Mouse (Mus musculus) megakaryocyte-erythroid progenitor cell, adult 5-6 weeks (primary cell): ENCODE measurements around the gene Phc1. TPM values are rescaled to one million over a fixed set of nuclear protein-coding genes. Genes with fewer than 3 reads are reported as not detected.

Experiments used
- ATAC-seq: replicated peaks from 2 replicates; pipeline ENCODE4 v1.8.0; 2016; ENCODE audit warnings: mild to moderate bottlenecking, inconsistent platforms; ENCODE audit not compliant: severe bottlenecking, poor library complexity, low FRiP score, low TSS enrichment
- total RNA-seq, 2 experiments: library from RNA; stranded (forward) in 1 of 2; stranded (reverse) in 1 of 2; fragments of 200-1000, 215-1000 nt in 1 of 2; fragments of >200 nt in 1 of 2; fragmentation: Nextera tagmentation in 1 of 2; gene quantifications; 2 replicates each; pipeline ENCODE4 v1.2.3; 2014 to 2017

The Phc1 gene
- total RNA-seq, 2 experiments from 2014 or later, result 11.7 to 22.4 TPM

DNA sequence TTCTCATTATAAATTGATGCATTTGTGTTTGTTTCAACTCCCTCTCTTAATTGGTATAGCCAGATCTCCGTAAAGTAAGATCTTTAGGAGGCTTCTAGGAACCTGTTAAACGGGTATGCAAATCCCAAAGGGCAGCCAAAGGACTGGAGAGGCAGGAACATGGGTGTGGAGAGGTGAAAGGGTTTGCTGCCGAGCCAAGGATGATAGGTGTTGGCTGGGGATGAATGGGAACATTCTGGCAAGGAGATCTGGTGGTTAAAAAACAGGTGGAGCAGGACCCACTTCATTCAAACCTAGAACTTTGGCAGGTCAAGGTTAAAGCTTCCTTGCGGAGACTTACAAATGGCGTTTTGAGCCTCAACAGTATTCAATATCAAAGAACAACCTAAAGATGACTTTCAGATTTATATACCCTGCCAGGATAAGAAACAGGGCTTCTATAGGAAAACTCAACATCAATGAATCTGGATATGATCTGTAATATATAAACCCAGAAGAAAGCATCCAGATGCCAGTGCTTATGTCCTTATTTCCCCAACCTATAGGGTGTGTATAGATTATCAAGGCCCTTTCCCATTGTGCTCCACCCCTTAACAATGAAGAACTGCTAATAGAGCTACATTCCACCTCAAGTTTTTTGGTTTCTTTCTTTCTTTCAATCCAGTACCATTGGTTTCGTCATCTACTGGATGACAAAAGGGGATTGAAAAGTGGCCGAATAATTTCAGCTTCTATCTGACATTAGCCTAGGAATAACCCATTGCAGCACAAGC lies 863 bp upstream of the Phc1 start:
- ATAC-seq, result no peak

DNA sequence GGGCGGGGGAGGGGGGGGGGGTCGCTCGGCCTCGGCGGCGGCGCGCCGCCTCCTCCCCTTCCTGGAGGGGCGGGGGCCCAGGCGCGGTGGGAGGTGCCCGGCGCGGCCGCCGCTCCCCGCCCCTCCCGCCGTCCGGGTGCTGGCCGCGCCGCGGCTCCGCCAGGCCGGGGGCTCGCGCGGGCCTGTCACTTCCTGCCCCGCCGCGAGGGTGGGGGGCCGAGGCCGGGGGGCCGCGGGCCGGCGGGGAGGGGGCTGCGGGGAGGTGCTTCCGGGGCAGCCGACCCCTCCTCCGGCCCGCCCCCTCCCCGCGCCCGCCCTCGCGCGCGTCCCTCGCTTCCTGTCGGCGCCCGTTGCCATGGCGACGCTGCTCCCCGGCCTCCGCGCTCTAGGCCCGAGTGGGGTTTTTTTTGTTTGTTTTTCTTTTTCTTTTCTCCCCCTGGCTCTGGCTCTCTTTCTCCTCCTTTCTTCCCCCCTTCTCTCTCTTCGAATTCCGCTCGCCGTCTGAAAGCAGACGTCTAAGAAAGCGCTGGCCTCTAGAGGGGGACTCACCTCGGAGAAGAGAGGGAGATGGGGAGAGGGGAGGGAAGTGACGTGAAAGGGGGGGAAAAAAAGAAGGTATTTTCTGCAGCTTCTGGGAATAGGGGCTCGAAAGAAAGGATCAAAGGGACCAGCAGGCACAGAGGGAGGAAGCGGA lies 566 bp downstream of the Phc1 start:
- ATAC-seq, result 0 out of 2 replicates have a peak, but pooled peaks have one; percentile 19

DNA sequence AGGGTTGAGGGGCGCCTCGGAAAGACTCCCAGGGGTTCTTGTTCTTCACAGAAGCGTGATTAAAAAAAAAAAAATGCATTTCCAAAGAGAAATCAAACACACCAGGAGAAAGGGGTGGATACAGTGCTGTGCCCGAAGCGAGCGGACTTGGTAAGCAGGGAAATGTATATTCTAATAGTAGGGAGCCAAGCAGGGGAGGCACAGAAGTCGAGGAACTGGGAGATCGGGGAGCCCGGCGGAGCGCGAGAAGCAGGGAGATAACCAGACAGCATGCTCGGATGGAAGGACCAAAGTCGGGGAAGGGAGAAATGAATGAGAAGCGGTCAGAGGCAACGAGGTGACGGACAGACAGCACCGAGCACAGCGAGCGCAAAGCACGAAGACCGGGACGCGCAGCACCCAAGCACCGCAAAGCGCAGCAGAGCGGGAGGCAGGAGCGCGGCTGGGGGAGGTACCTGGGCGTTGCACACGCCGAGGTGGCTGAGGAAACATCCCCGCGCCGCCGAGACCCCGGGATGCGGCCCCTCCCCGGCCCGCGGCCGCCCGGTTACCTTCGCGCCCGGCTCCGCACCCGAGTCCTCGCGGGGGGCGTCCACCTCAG lies 1.2 kb downstream of the Phc1 start:
- ATAC-seq, result peak; percentile 87

DNA sequence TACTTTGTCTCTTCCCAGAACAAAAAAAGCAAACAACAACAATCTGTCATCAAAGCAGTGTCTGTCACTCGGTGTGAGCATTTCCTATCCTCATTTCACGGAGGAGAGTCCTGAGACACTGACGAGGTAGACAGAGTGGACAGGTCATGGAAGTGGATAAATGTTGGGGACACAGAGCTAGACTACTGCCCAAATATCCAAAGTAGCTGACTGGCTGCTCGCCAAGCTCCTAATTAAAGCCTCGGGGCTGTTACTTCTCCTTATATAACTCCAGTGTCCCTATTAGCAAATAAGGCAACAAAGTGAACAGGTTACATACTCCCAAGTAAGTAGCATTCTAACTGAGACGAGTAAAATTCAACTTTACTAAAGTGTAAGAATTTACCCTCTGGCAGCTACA lies 2.8 kb downstream of the Phc1 start:
- ATAC-seq, result no peak

DNA sequence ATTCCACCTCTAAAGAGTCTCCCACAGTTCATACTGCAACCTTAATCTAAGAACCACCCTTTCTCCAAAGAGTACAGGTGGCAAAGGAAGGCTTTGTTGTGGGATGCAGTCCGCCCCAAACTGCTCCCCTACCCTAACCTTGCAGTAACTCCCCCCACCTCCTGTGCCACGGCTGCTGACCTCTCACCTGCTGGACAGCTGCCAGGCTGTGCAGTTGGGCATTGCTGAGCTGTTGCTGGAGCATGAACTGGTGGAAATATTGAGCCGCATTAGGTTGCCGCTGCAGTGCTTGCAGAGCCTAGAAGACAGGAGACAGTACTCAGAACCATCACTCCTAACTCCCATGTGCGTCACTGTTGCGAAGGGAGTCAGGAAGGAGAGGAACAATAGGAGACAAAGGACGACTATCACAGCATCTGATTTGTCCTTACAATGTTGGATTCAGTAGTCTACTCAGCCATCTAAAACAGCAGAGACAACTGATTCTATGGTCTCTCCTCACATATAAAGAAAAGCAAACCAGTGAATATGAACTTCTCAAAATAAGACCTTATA lies 5.5 kb downstream of the Phc1 start:
- ATAC-seq, result no peak

DNA sequence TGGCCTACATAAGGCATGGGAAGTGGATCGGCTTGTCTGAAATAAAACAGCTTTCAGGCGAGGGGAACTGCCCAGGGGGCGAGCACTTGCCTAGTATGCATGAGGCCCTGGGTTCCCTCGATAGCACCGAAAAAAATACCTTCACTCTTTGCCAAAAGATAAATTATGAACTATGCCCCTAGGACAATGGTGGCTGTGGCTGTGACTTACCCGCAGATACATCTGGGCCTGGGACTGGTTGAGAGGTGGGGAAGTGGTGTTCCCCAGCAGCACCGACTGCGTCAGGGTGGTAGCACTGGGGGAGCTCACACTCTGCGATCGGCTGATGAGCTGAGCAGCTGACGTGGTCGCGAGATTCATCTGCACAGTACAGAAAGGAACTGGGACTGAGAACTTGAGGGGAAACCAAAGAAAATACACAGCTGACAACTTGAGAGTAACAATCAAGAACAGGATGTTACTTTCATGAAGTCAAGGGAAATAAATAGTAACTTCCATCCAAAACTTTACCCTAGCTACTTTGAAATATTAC lies 7.2 kb downstream of the Phc1 start:
- ATAC-seq, result 0 out of 2 replicates have a peak, but pooled peaks have one; percentile 39

DNA sequence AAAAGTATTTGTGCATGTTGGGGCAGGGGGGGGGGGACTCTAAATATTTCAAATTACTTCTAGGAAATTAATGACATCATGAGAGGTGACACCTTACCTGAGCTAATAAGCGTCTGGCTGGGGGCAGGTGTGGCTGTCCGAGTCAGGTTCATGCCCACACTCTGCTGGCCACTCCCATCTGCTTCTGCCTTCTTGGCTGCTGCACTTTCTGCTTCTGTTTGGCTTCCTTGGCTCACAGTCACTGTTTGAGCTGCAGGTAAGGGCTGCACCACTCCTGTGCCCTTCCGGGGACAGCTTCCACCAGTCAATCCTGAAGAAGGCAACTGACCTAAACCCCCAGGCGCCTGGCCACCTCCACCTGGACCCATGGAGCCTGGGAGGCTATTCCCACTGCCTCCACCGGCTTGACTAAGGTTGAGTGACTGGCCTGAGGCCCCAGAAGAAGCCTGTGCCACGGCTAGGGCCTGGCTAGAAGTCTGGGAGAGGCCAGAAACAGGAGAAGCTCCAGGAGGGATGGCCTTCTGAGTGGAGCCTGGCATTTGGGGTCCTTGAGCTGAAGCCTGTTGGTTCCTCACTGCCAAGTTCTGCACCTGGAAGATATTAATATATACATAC lies 14.9 kb downstream of the Phc1 start:
- ATAC-seq, result no peak

DNA sequence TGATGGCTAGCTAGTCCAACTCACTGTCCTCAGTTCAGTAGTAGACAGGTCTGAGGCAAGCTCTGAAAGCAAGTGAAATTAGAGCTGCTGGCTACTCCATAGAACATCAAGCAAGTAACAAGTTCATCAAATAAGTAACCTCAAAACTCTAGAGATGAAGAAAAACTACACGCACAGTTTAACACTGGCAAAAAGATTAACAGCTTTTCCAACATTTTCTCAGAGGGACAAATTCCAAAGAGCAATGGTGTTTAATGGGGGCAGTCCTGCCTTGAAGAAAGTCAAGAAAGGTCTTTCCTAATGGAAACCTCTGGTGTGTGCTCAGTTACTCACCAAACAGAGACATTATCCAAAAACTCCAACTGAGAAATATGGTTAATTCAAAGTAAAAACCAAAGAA lies 21.6 kb downstream of the Phc1 start:
- ATAC-seq, result no peak

DNA sequence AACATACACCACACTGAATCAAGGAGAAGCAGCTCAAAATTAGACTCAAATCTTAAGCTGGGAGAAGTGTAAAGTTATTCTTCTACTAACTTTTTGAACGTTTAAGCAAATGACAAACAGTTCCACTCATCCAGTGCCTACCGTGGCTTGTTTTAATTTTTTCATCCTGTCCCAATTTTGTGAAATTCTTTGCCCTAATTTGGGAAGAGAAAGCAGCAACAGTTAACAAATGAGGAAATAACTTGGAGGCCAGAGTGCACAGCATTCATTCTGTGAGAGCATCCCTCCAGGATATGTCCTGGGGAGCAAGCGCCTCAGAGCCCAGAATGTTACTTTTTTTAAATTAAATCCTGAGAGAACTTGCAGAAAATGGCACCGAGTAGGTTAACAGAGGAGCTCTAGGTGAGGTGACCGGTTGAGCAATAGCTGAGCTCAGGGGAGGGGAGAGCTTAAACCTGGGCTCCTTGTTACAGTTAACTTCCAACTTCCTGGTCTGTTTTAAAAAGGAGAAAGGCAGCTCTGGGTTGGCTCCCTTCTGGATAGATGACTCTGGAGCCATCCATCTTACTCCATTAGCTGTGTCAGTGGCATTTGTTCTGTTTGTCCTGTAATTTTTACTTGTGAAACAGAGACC lies 30.1 kb downstream of the Phc1 start:
- no peak for ATAC-seq

DNA sequence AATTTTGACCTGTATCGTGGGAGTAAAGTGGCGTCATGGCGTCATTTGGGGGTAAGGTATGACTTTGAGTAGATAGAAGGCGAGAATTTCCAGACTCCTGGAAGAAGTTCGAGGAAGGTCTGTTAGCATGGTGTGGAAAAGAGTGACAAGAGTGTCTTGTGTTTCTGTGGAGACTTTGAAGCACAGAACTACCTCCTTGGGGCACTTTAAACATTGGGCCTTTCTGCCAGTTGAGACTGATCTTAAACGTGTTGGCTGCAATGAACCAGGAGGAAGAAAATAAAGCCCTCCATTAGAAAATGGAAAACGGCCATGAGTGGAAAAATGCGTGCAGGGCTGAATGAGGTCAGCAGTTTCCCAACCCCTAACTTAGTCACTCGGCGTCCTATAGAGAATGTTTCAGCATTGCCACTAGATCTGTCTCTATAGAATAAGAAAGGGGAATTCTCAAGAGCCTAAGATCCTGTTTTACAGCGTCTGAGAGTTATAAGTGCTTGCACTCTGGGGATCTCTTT lies 30.9 kb downstream of the Phc1 start:
- 0 out of 2 replicates have a peak, but pooled peaks have one; percentile 4 for ATAC-seq

DNA sequence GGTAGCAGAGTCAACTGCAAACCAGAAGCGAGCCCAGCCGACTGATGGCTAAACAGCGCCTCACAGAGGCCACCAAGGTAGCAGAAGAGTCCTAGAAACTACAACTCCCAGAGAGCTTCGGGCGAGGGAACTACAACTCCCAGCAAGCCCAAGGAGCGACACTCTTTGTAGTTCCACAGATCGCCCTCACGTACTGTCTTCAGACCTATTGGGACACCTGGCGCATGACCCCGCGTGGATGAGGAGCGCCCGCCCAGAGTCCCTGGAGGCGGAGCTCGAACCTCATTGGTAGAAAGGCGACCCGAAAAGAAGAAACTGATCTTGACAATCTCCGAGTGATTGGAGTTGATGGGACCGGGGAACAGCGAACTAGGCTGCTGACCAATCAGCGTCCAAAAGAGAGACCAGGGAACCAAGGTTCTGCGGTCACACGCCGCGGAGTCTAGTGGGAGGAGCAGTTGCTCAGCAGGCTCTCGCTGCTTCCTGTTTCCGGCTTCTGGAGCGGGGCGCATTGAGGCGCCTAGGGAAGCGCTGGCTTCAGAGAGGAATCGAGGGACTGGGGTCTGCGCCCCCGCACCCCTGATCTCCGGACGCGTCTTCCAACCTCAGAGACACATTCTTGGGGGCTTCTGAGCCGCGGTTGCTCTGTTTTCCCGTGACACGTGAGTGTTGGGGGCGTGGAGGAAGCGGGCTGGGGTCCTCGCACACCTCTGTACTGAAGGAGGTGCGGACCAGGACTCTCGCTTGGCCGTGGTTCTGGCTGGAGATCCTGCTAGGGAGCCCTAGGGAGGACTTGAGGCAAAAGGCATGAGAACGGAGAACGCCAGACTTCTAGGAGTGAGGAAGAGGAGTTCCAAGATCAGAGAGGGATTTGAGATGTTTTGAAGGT lies 31.6 kb downstream of the Phc1 start, which contains the start of gene M6pr:
Gene M6pr, plus strand, starts transcription at position 216 of the 889 bp plus-strand sequence.
- ATAC-seq, result peak; percentile 92

DNA sequence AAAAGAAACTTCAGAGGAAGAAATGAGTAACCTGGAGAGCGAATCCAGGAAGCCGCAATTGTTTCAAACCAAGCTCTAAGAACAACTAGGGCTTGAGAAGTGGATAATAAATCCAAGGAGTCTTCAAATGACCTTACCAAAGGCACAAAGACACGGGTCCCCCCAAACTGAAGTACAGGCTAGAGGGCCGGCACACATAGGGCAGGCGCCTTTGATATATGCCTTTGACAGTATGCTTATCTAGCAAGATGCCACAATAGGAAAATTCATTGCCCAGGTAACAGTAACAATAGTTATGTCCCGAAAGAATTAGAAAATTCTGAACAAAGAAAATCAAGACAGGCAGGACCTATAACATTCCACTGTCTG lies 32.2 kb downstream of the Phc1 start:
- no peak for ATAC-seq

DNA sequence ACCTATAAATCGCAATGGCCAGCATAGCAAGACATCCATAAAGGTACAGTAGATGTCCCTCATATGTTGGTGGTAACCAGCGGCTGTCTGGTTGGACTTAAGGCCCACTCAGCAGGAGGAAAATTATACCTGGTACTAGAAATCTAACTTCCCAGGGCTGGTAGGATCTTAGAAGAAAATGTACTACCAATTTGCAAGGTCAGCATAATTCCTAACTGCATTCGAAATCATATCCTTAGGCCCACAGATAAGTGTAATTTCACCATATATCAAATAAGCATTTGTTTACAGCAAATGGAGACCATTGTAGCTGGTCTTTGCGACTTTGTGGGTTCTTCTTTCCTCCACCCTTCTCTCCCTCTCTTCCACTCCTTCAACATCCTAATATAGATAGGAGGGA lies 33.7 kb downstream of the Phc1 start:
- no peak for ATAC-seq

DNA sequence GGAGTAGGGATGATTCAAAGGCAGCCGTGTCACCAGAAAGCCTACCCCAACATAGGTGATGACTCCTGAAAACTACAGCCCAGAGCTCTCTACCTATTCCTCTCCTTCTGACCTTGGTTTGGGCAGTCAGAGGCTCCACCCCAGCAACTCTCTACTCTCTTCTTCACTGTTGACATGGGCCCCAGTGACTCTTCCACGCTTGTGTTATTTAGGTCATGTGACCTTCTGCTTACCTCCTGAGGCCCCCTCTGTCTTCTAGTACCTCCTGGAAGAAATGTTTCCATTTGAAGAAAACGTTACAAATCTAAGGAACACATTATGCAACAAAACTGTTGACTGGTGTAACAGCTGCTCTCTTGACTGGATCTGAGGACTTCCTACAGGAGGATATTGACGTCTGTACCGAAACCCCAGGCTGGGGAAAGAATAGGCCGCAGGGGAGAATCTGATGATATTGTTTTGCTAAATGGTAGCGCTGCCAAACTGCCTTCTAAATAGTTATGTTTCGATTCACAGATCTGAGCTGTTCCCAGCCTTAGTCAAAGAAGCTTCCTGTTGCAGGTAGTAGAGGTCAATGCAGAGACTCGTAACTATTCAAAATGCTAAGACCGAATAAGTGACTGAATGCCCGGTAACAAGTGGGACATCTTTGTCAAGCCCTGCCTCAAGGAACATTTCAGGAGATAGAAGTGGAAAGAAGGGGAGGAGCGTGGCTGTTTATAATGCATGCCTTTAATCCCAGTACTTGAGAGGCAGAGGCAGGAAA lies 35.4 kb downstream of the Phc1 start:
- ATAC-seq, result no peak

DNA sequence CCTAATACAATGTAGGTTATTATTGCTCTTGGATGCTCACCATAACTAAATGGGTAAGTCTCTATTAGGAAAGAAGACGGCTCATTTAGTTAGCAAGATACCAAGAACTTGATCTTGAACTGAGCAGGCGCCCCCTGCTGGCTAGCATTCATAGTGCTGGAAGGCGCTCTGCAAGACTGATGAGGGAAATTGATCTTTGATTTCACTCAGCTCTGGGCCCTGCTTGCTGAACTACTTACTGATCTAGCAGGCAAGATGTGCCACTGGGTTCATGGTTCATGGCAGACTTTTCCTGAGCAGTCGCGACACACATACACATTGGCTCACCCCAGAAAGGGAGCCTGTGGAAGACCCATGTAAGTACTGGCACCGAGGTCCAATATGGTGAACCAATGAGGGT lies 36.0 kb downstream of the Phc1 start:
- ATAC-seq, result peak; percentile 25; the same call in 1 of the 2 replicates

DNA sequence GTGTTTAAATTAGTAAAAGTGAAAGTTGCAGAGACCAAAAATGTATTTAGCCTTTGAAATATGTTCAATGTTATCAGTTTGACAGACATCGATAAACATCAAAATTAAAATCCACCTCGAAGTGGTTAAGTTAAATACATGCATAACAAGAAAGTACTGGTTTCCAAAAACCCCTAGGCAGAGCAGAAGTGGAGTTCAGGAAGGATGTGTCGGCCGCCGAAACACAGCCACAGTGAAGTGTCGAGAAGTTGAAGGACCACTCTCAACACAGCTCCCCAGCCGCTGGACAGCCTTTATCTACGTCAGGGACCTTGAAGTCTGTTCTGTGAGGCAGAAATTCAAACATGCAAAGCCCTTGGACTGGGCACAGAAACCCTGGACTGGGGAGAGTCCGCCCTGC lies 36.8 kb downstream of the Phc1 start:
- no peak for ATAC-seq

DNA sequence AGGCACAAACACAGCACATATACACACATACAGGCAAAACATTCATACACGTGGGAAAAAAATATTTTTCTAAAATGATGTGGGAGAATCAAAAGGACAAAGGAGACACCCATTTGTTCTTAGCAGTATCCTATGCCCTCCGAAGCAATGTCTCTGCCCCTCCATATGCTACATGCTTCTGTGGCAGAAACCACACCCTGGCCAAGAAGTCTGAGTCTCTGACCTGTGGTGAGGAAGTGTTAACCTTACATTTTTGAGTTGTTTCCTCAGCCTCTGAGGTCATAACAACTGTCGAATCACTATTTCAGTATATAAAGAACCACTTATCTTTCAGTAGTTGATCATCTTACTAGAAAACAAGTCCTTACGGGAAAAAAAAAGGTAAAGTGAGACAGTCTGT lies 37.7 kb downstream of the Phc1 start:
- ATAC-seq, result no peak
